Mouse (Mus musculus) limb, embryonic 14.5 days (tissue): Measurements from ENCODE around the gene Tgoln1. TPM values are rescaled to one million over a fixed set of nuclear protein-coding genes. Genes with fewer than 3 reads are reported as not detected.

ENCODE experiments used
- ATAC-seq: fragments of 200-750 bp; cut with Nextera tagmentation; 2 replicates; pipeline ENCODE4 v1.8.0; 2017; ENCODE audit warnings: low read depth, moderate number of reproducible peaks, moderate TSS enrichment; ENCODE audit not compliant: low FRiP score
- DNase-seq: peaks from one replicate; pipeline ENCODE4 v3.0.0-alpha.2; 2015; ENCODE audit warnings: low spot score
- H3K27ac ChIP-seq: fragments of 300-500 bp; sonication (generic); replicated peaks from 2 replicates; pipeline ENCODE4 v1.5.1; 2014; ENCODE audit warnings: low read depth, mild to moderate bottlenecking, low read length, moderate library complexity, mixed read lengths
- H3K27me3 ChIP-seq: fragments of 300-500 bp; sonication (generic); 2 replicates; pipeline ENCODE4 v1.6.1; 2014; ENCODE audit warnings: low read length, mixed read lengths; ENCODE audit not compliant: control insufficient read depth, insufficient read depth
- H3K36me3 ChIP-seq: fragments of 300-500 bp; sonication (generic); 2 replicates; pipeline ENCODE4 v1.6.1; 2014; ENCODE audit warnings: mild to moderate bottlenecking, low read length, moderate library complexity, mixed read lengths; ENCODE audit not compliant: control insufficient read depth, insufficient read depth
- H3K4me1 ChIP-seq: fragments of 300-500 bp; sonication (generic); 2 replicates; pipeline ENCODE4 v1.6.1; 2014; ENCODE audit warnings: antibody characterized with exemption, low read length, mixed read lengths; ENCODE audit not compliant: control insufficient read depth, insufficient read depth
- H3K4me2 ChIP-seq: fragments of 300-500 bp; sonication (generic); replicated peaks from 2 replicates; pipeline ENCODE4 v1.6.1; 2014; ENCODE audit warnings: low read depth, mild to moderate bottlenecking, low read length, moderate library complexity; ENCODE audit not compliant: severe bottlenecking
- H3K4me3 ChIP-seq: fragments of 300-500 bp; sonication (generic); replicated peaks from 2 replicates; pipeline ENCODE4 v1.5.1; 2014; ENCODE audit warnings: low read length
- H3K9ac ChIP-seq: fragments of 300-500 bp; sonication (generic); 2 replicates; pipeline ENCODE4 v1.6.1; 2014; ENCODE audit warnings: mild to moderate bottlenecking, low read depth, low read length, moderate library complexity; ENCODE audit not compliant: severe bottlenecking
- H3K9me3 ChIP-seq: fragments of 300-500 bp; sonication (generic); 2 replicates; pipeline ENCODE4 v1.6.1; 2016; ENCODE audit warnings: low read length; ENCODE audit not compliant: control insufficient read depth
- POLR2A ChIP-seq: fragments of 200-500 bp; IDR thresholded peaks from 2 replicates; pipeline ENCODE4 v1.8.0; 2012; ENCODE audit warnings: inconsistent platforms, mild to moderate bottlenecking, moderate library complexity, borderline replicate concordance; ENCODE audit not compliant: insufficient read depth, insufficient read length; ENCODE audit errors: extremely low read depth
- WGBS: fragments of 180-500 bp; shearing (Covaris S2); extraction: QIAGEN DNeasy Blood & Tissue Kit; methylation state at CpG from one replicate; pipeline ENCODE4 v1.1.7; 2014; 5-methylcytosine and 5-hydroxymethylcytosine counted together
- polyA plus RNA-seq, 2 experiments: library from polyadenylated mRNA; depleted of rRNA in 1 of 2; stranded (reverse) in 1 of 2; unstranded in 1 of 2; fragments of >200 nt; fragmentation: Nextera tagmentation in 1 of 2; extraction: Ambion mirVana in 1 of 2; gene quantifications; 2 replicates each; pipeline versions ENCODE4 v1.2.1 to v1.2.3; 2012 to 2014

Tgoln1 gene
- polyA plus RNA-seq, 2 experiments = 19.4 to 27.6 TPM

- Histone ChIP-seq H3K4me2 (no peak overlapping the region), H3K9me3 (no peaks in the 10 kb centered on the region), H3K9ac (no peak overlapping the region), H3K4me1 (peaks cover 4% of the 10 kb centered on the region; the same call in 1 of the 2 replicates), H3K27ac (no peak overlapping the region), H3K36me3 (peaks cover 7% of the 10 kb centered on the region; the same call in 1 of the 2 replicates), H3K4me3 (no peak overlapping the region), H3K27me3 (no peaks in the 10 kb centered on the region)
- no peak for DNase-seq
- TF ChIP-seq POLR2A = no peak
- ATAC-seq = no peak
- 90% methylated on average over 5 of the region's 5 CpGs for WGBS
These were observed 4.1 kb upstream of the Tgoln1 start for GRCm38 (mm10) chr6:72620920-72621319.

- H3K9me3 ChIP-seq = no peaks in the 10 kb centered on the region
- H3K4me3 ChIP-seq = no peak overlapping the region
- no peaks in the 10 kb centered on the region for H3K27me3 ChIP-seq
- H3K4me1 ChIP-seq = peaks cover 13% of the 10 kb centered on the region
- TF ChIP-seq POLR2A = no peak
- ATAC-seq (no peak), DNase-seq (no peak)
- H3K36me3 ChIP-seq = no peaks in the 10 kb centered on the region
- H3K27ac ChIP-seq = no peak overlapping the region
- H3K9ac ChIP-seq = no peak overlapping the region
- H3K4me2 ChIP-seq = no peak overlapping the region
- WGBS = 55% methylated on average over 12 of the region's 12 CpGs
These were observed 3.1 kb upstream of the Tgoln1 start for GRCm38 (mm10) chr6:72619734-72620532.

GRCm38 (mm10) chr6:72615561-72616375 is 1.0 kb downstream of the Tgoln1 start:
- Histone ChIP-seq H3K4me1 (peaks cover 17% of the 10 kb centered on the region), H3K27me3 (no peaks in the 10 kb centered on the region), H3K9ac (peak overlapping the region; percentile 72), H3K27ac (no peak overlapping the region), H3K36me3 (peaks cover 29% of the 10 kb centered on the region), H3K9me3 (no peaks in the 10 kb centered on the region), H3K4me3 (peak overlapping the region; percentile 71), H3K4me2 (peak overlapping the region; percentile 86)
- DNase-seq (no peak), ATAC-seq (no peak)
- WGBS = 27% methylated on average over 25 of the region's 25 CpGs
- no peak for TF ChIP-seq POLR2A

GRCm38 (mm10) chr6:72615151-72615550 is 1.6 kb downstream of the Tgoln1 start:
- H3K9ac ChIP-seq = peak overlapping the region; percentile 72; the same call in 1 of the 2 replicates
- ATAC-seq (no peak), DNase-seq (no peak)
- H3K9me3 ChIP-seq = no peaks in the 10 kb centered on the region
- no peaks in the 10 kb centered on the region for H3K27me3 ChIP-seq
- no peak overlapping the region for H3K27ac ChIP-seq
- WGBS = 57% methylated on average over 2 of the region's 2 CpGs
- TF ChIP-seq POLR2A = no peak
- peaks cover 35% of the 10 kb centered on the region for H3K36me3 ChIP-seq
- peak overlapping the region; percentile 86 for H3K4me2 ChIP-seq
- H3K4me3 ChIP-seq = peak overlapping the region; percentile 71
- peaks cover 17% of the 10 kb centered on the region for H3K4me1 ChIP-seq

GRCm38 (mm10) chr6:72610261-72610660 is 6.5 kb downstream of the Tgoln1 start:
- Histone ChIP-seq H3K4me2 (no peak overlapping the region), H3K9me3 (no peaks in the 10 kb centered on the region), H3K36me3 (peaks cover 77% of the 10 kb centered on the region), H3K27ac (no peak overlapping the region), H3K9ac (no peak overlapping the region), H3K4me1 (peaks cover 7% of the 10 kb centered on the region), H3K27me3 (no peaks in the 10 kb centered on the region), H3K4me3 (no peak overlapping the region)
- 83% methylated on average over 4 of the region's 4 CpGs for WGBS
- TF ChIP-seq POLR2A = no peak
- ATAC-seq (no peak), DNase-seq (no peak)
